Mouse (Mus musculus): Measurements from ENCODE around the gene Gm45015. TPM values are rescaled to one million over a fixed set of nuclear protein-coding genes. Genes with fewer than 3 reads are reported as not detected.
A peak's percentile ranks its signal among the peaks of the same experiment; 100 is the strongest.
"Not testable (repeated sequence)": the region's sequence is repeated elsewhere in the genome, so short reads cannot be mapped to it uniquely, and the experiment has no call there.

Gm45015 gene
- total and polyA plus RNA-seq, 3 experiments, result not detected

- TF ChIP-seq CHD1 (IDR thresholded peaks at IDR 0.05; ENCODE audit: low read depth, low read length) (no peak), MAZ (IDR thresholded peaks at IDR 0.05; ENCODE audit: low read depth, low read length) (no peak), ZNF384 (IDR thresholded peaks at IDR 0.05; ENCODE audit: low read depth, low read length) (no peak), USF2 (conservative IDR thresholded peaks at IDR 0.05; ENCODE audit: low read depth, low read length) (no peak), TBP (conservative IDR thresholded peaks at IDR 0.05; ENCODE audit: low read depth, low read length) (no peak), ZKSCAN1 (IDR thresholded peaks at IDR 0.05; ENCODE audit: borderline replicate concordance, low read depth, low read length) (no peak), JUND (conservative IDR thresholded peaks at IDR 0.05; ENCODE audit: low read depth, low read length) (no peak), RAD21 (IDR thresholded peaks at IDR 0.05; ENCODE audit: low read depth, low read length) (no peak), PAX5 (IDR thresholded peaks at IDR 0.05; ENCODE audit: low read length) (no peak), POLR2AphosphoS2 (IDR thresholded peaks at IDR 0.05; ENCODE audit: low read depth, low read length) (no peak), MXI1 (IDR thresholded peaks at IDR 0.05; ENCODE audit: low read depth, low read length) (no peak), MEF2A (IDR thresholded peaks at IDR 0.05; ENCODE audit: borderline replicate concordance, low read depth, low read length) (no peak), CTCF (conservative IDR thresholded peaks at IDR 0.05 in 1 of 2, IDR thresholded peaks at IDR 0.05 in 1 of 2; ENCODE audit: low read depth in 2 of 2, low read length in 2 of 2) (no peak), CHD2 (IDR thresholded peaks at IDR 0.05; ENCODE audit: low read length) (no peak), GABPA (IDR thresholded peaks at IDR 0.05; ENCODE audit: insufficient replicate concordance, low read depth, low read length) (no peak), MAX (IDR thresholded peaks at IDR 0.05; ENCODE audit: low read length) (no peak), ETS1 (conservative IDR thresholded peaks at IDR 0.05; ENCODE audit: low read depth, low read length) (no peak)
- in situ Hi-C loops (cut with MboI; ENCODE audit: low pct_ligation_motif_present, low pct_unique_long_range_greater_than_20kb, low sequenced_read_pairs), result loop anchor here (25.0 kb wide), 1 partner anchor 91 kb away; the partner anchor contains the start of gene Zfp92
- Histone ChIP-seq H3K36me3 (replicated peaks in 1 of 2; ENCODE audit: control insufficient read depth in 1 of 2, insufficient read depth in 1 of 2, low read length in 1 of 2) (no peaks in the 10 kb centered on the region), H3K9me3 (replicated peaks; ENCODE audit: low read length) (no peaks in the 10 kb centered on the region), H3K27ac (ENCODE audit: insufficient read depth, low read depth) (no peak overlapping the region), H3K4me2 (ENCODE audit: insufficient read depth, low read depth, poor library complexity, severe bottlenecking) (no peak overlapping the region), H3K4me3 (replicated peaks in 1 of 3; ENCODE audit: low read depth in 2 of 3, low read length in 2 of 3, poor library complexity in 1 of 3) (no peak overlapping the region), H3K27me3 (replicated peaks) (no peaks in the 10 kb centered on the region), H3K79me2 (replicated peaks; ENCODE audit: control insufficient read depth, extremely low read depth, insufficient read depth, poor library complexity, severe bottlenecking) (no peaks in the 10 kb centered on the region), H3K4me1 (ENCODE audit: control insufficient read depth in 1 of 2, insufficient read depth in 2 of 2) (no peaks in the 10 kb centered on the region), H3K9ac (ENCODE audit: insufficient read depth, low read depth) (no peak overlapping the region)
- no peak for DNase-seq (ENCODE audit: extremely low read depth)
- dilution Hi-C loops (cut with MboI; ENCODE audit: extremely low pct_ligation_motif_present, extremely low pct_unique_long_range_greater_than_20kb, low sequenced_read_pairs), result no loop called here
These were observed 15.6 kb downstream of the Gm45015 start for GRCm38 (mm10) chrX:73321029-73321428.

DNA sequence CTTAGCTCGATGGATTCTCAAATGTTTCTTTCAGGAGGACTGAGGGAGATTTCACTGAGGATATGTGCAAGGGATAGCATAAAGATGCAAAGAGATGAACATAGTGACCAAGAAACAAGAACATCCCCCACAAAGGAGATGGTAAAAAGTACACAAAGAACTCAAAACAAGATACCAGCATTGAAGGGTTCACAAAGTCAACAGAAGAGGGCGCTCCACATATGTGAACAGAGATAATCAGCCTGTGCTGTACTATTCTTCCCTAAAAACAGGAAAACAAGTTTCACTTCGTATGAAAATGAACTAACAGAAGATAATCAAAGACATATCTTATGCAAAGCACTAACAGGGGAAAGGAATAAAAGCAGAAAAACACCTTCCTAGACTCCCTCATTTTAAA is 24.1 kb downstream of the Gm45015 start:
- dilution Hi-C loops (cut with MboI; ENCODE audit: extremely low pct_ligation_motif_present, extremely low pct_unique_long_range_greater_than_20kb, low sequenced_read_pairs), result no loop called here
- in situ Hi-C loops (cut with MboI; ENCODE audit: low pct_ligation_motif_present, low pct_unique_long_range_greater_than_20kb, low sequenced_read_pairs), result loop anchor here (25.0 kb wide), 1 partner anchor 100 kb away; the partner anchor contains the start of gene Zfp92

GRCm38 (mm10) chrX:73295745-73296144 is 40.9 kb downstream of the Gm45015 start:
- H3K9me3 ChIP-seq (replicated peaks; ENCODE audit: low read length); H3K4me1 ChIP-seq (ENCODE audit: control insufficient read depth in 1 of 2, insufficient read depth in 2 of 2); H3K4me3 ChIP-seq (replicated peaks in 1 of 3; ENCODE audit: low read depth in 2 of 3, low read length in 2 of 3, poor library complexity in 1 of 3); H3K4me2 ChIP-seq (ENCODE audit: insufficient read depth, low read depth, poor library complexity, severe bottlenecking); H3K27me3 ChIP-seq (replicated peaks); DNase-seq (ENCODE audit: extremely low read depth); H3K27ac ChIP-seq (ENCODE audit: insufficient read depth, low read depth); in situ Hi-C loops (cut with MboI; ENCODE audit: low pct_ligation_motif_present, low pct_unique_long_range_greater_than_20kb, low sequenced_read_pairs); H3K36me3 ChIP-seq (replicated peaks in 1 of 2; ENCODE audit: control insufficient read depth in 1 of 2, insufficient read depth in 1 of 2, low read length in 1 of 2); dilution Hi-C loops (cut with MboI; ENCODE audit: extremely low pct_ligation_motif_present, extremely low pct_unique_long_range_greater_than_20kb, low sequenced_read_pairs); H3K79me2 ChIP-seq (replicated peaks; ENCODE audit: control insufficient read depth, extremely low read depth, insufficient read depth, poor library complexity, severe bottlenecking); H3K9ac ChIP-seq (ENCODE audit: insufficient read depth, low read depth): not testable (repeated sequence)

More for the DNA sequence above, 24.1 kb downstream of the Gm45015 start:
- Histone ChIP-seq H3K9ac (ENCODE audit: insufficient read depth, low read depth) (no peak overlapping the region), H3K27ac (ENCODE audit: insufficient read depth, low read depth) (no peak overlapping the region), H3K36me3 (replicated peaks in 1 of 2; ENCODE audit: control insufficient read depth in 1 of 2, insufficient read depth in 1 of 2, low read length in 1 of 2) (no peaks in the 10 kb centered on the region), H3K9me3 (replicated peaks; ENCODE audit: low read length) (no peaks in the 10 kb centered on the region), H3K79me2 (replicated peaks; ENCODE audit: control insufficient read depth, extremely low read depth, insufficient read depth, poor library complexity, severe bottlenecking) (no peaks in the 10 kb centered on the region), H3K27me3 (replicated peaks) (no peaks in the 10 kb centered on the region), H3K4me2 (ENCODE audit: insufficient read depth, low read depth, poor library complexity, severe bottlenecking) (no peak overlapping the region), H3K4me1 (ENCODE audit: control insufficient read depth in 1 of 2, insufficient read depth in 2 of 2) (no peaks in the 10 kb centered on the region), H3K4me3 (replicated peaks in 1 of 3; ENCODE audit: low read depth in 2 of 3, low read length in 2 of 3, poor library complexity in 1 of 3) (no peak overlapping the region)
- DNase-seq (ENCODE audit: extremely low read depth), result peak; percentile 41
- TF ChIP-seq KAT2A (IDR thresholded peaks at IDR 0.05; ENCODE audit: insufficient replicate concordance, low read length) (no peak), CTCF (conservative IDR thresholded peaks at IDR 0.05 in 1 of 2, IDR thresholded peaks at IDR 0.05 in 1 of 2; ENCODE audit: low read depth in 2 of 2, low read length in 2 of 2) (peak; percentile 42 to 70; a peak in 3 of 4 replicates), USF1 (IDR thresholded peaks at IDR 0.05; ENCODE audit: low read depth, low read length) (no peak), SMC3 (IDR thresholded peaks at IDR 0.05; ENCODE audit: low read depth, low read length) (peak; percentile 75), RAD21 (IDR thresholded peaks at IDR 0.05; ENCODE audit: low read depth, low read length) (peak; percentile 63)

GRCm38 (mm10) chrX:73292876-73293275 is 43.8 kb downstream of the Gm45015 start, which contains the start of the genes Xlr5a and Xlr5c:
Gene Xlr5a (minus strand): TSS chrX:73292976.
Gene Xlr5c (minus strand): TSS chrX:73292976.
- dilution Hi-C loops (cut with MboI; ENCODE audit: extremely low pct_ligation_motif_present, extremely low pct_unique_long_range_greater_than_20kb, low sequenced_read_pairs); H3K36me3 ChIP-seq (replicated peaks in 1 of 2; ENCODE audit: control insufficient read depth in 1 of 2, insufficient read depth in 1 of 2, low read length in 1 of 2); H3K27me3 ChIP-seq (replicated peaks); H3K4me1 ChIP-seq (ENCODE audit: control insufficient read depth in 1 of 2, insufficient read depth in 2 of 2); H3K27ac ChIP-seq (ENCODE audit: insufficient read depth, low read depth); in situ Hi-C loops (cut with MboI; ENCODE audit: low pct_ligation_motif_present, low pct_unique_long_range_greater_than_20kb, low sequenced_read_pairs); H3K4me3 ChIP-seq (replicated peaks in 1 of 3; ENCODE audit: low read depth in 2 of 3, low read length in 2 of 3, poor library complexity in 1 of 3); H3K79me2 ChIP-seq (replicated peaks; ENCODE audit: control insufficient read depth, extremely low read depth, insufficient read depth, poor library complexity, severe bottlenecking); DNase-seq (ENCODE audit: extremely low read depth); H3K4me2 ChIP-seq (ENCODE audit: insufficient read depth, low read depth, poor library complexity, severe bottlenecking); H3K9ac ChIP-seq (ENCODE audit: insufficient read depth, low read depth); H3K9me3 ChIP-seq (replicated peaks; ENCODE audit: low read length): not testable (repeated sequence)

All from CH12.LX (cell line).